Mouse (Mus musculus) kidney, embryonic 14.5 days (tissue): Measurements from ENCODE around the gene Ttll5. TPM values are rescaled to one million over a fixed set of nuclear protein-coding genes. Genes with fewer than 3 reads are reported as not detected.

Source experiments
- ATAC-seq: fragments of 200-750 bp; cut with Nextera tagmentation; 2 replicates; pipeline ENCODE4 v1.8.0; 2017; ENCODE audit warnings: moderate number of reproducible peaks, mild to moderate bottlenecking, moderate TSS enrichment, moderate library complexity; ENCODE audit not compliant: low FRiP score, low TSS enrichment
- H3K27ac ChIP-seq: fragments of 300-500 bp; sonication (generic); 2 replicates; pipeline ENCODE4 v1.5.1; 2014; ENCODE audit warnings: low read depth, mild to moderate bottlenecking, low read length, moderate library complexity, mixed read lengths
- H3K27me3 ChIP-seq: fragments of 300-500 bp; sonication (generic); 2 replicates; pipeline ENCODE4 v1.6.1; 2014; ENCODE audit warnings: mild to moderate bottlenecking, low read length; ENCODE audit not compliant: control insufficient read depth, insufficient read depth
- H3K36me3 ChIP-seq: fragments of 300-500 bp; sonication (generic); 2 replicates; pipeline ENCODE4 v1.6.1; 2014; ENCODE audit warnings: low read length, mixed read lengths; ENCODE audit not compliant: control insufficient read depth, insufficient read depth
- H3K4me1 ChIP-seq: fragments of 300-500 bp; sonication (generic); 2 replicates; pipeline ENCODE4 v1.6.1; 2014; ENCODE audit warnings: low read length, mixed read lengths; ENCODE audit not compliant: control insufficient read depth, insufficient read depth
- H3K4me2 ChIP-seq: fragments of 300-500 bp; sonication (generic); replicated peaks from 2 replicates; pipeline ENCODE4 v1.6.1; 2014; ENCODE audit warnings: low read depth, mild to moderate bottlenecking, low read length
- H3K4me3 ChIP-seq: fragments of 300-500 bp; sonication (generic); 2 replicates; pipeline ENCODE4 v1.5.1; 2014; ENCODE audit warnings: mild to moderate bottlenecking, low read length
- H3K9ac ChIP-seq: fragments of 300-500 bp; sonication (generic); 2 replicates; pipeline ENCODE4 v1.6.1; 2014; ENCODE audit warnings: low read depth, mild to moderate bottlenecking, low read length, moderate library complexity
- H3K9me3 ChIP-seq: fragments of 300-500 bp; sonication (generic); 2 replicates; pipeline ENCODE4 v1.6.1; 2016; ENCODE audit warnings: low read length; ENCODE audit not compliant: control insufficient read depth
- WGBS: fragments of 180-500 bp; shearing (Covaris S2); extraction: QIAGEN DNeasy Blood & Tissue Kit; methylation state at CpG from one replicate; pipeline ENCODE4 v1.1.7; 2014; 5-methylcytosine and 5-hydroxymethylcytosine counted together
- polyA plus RNA-seq: library from polyadenylated mRNA; unstranded; fragments of >200 nt; fragmentation: Nextera tagmentation; extraction: Ambion mirVana; gene quantifications from 2 replicates; pipeline ENCODE4 v1.2.1, GENCODE M21; 2014

The Ttll5 gene
- polyA plus RNA-seq, 1 experiment from 2014 or later: 17.0 TPM

- ATAC-seq: no peak
- H3K4me2 ChIP-seq: no peak overlapping the region
- H3K27ac ChIP-seq: no peak overlapping the region
- no peaks in the 10 kb centered on the region for H3K27me3 ChIP-seq
- peaks cover 16% of the 10 kb centered on the region for H3K36me3 ChIP-seq
- no peaks in the 10 kb centered on the region for H3K9me3 ChIP-seq
- no peak overlapping the region for H3K9ac ChIP-seq
- H3K4me1 ChIP-seq: no peaks in the 10 kb centered on the region
- H3K4me3 ChIP-seq: no peak overlapping the region
Observed at GRCm38 (mm10) chr12:86064796-86065195, 240.3 kb downstream of the Ttll5 start.

DNA sequence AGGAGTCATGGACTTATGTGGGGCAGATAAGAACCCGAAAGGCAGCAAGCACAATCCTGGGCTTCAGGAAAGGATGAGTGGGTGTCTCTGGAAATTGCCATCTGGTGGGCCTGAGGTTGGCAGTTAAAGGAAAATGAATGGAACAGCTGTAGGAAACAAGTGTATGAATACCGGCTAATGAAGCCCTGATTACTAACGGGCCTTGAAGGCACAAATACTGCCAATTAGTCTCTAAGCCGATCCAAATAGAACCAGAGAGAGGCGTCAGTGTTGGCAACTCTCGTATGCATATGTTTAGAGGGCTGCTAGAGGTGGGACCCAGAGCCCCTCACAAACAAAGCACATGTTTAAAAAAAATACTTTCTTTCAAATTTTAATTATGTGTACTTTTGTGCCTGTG lies 247.0 kb downstream of the Ttll5 start:
- Histone ChIP-seq H3K4me2 (no peak overlapping the region), H3K9me3 (no peaks in the 10 kb centered on the region), H3K9ac (no peak overlapping the region), H3K4me3 (no peak overlapping the region), H3K27me3 (no peaks in the 10 kb centered on the region), H3K36me3 (peaks cover 8% of the 10 kb centered on the region), H3K27ac (no peak overlapping the region), H3K4me1 (peaks cover 6% of the 10 kb centered on the region; the same call in 1 of the 2 replicates)
- no peak for ATAC-seq
- WGBS: 90% methylated on average over 6 of the region's 6 CpGs

DNA sequence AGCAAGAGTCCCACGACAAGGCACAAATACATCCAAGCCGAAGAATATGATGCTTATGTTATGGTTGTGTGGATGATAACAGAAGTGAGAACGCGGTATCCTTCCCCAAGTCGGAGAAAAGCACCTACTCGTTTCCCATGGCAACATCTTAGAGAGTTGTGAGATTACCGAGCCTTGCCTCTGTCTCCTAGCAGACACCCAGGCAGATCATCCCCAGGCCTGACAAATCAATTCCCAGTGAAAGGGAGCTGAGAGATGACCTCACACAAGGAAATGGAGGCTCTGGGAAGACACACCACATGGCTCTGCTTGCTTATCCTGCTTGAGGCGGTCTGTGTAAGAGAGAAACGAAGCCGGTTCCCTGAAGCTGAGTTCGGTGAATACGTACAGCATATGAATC lies 250.2 kb downstream of the Ttll5 start:
- no peak overlapping the region for H3K4me3 ChIP-seq
- no peaks in the 10 kb centered on the region for H3K27me3 ChIP-seq
- H3K36me3 ChIP-seq: no peaks in the 10 kb centered on the region
- peaks cover 18% of the 10 kb centered on the region for H3K4me1 ChIP-seq
- no peaks in the 10 kb centered on the region for H3K9me3 ChIP-seq
- H3K27ac ChIP-seq: no peak overlapping the region
- no peak overlapping the region for H3K4me2 ChIP-seq
- WGBS: 91% methylated on average over 12 of the region's 12 CpGs
- no peak for ATAC-seq
- H3K9ac ChIP-seq: no peak overlapping the region

- Histone ChIP-seq H3K4me2 (peak overlapping the region; percentile 88; the same call in 1 of the 2 replicates), H3K27ac (no peak overlapping the region), H3K36me3 (no peaks in the 10 kb centered on the region), H3K4me3 (no peak overlapping the region; the same call in 1 of the 2 replicates), H3K4me1 (peaks cover 18% of the 10 kb centered on the region), H3K27me3 (0 out of 2 replicates have a peak, but pooled peaks cover 2% of the 10 kb centered on the region), H3K9ac (no peak overlapping the region), H3K9me3 (no peaks in the 10 kb centered on the region)
- no peak for ATAC-seq
- WGBS: 91% methylated on average over 7 of the region's 7 CpGs
Observed at GRCm38 (mm10) chr12:86075358-86075757, 250.9 kb downstream of the Ttll5 start.

GRCm38 (mm10) chr12:86076321-86076901 lies 252.0 kb downstream of the Ttll5 start:
- Histone ChIP-seq H3K36me3 (no peaks in the 10 kb centered on the region), H3K4me3 (peak overlapping the region; percentile 62), H3K9me3 (no peaks in the 10 kb centered on the region), H3K9ac (peak overlapping the region; percentile 42; the same call in 1 of the 2 replicates), H3K4me1 (peaks cover 18% of the 10 kb centered on the region), H3K4me2 (peak overlapping the region; percentile 88), H3K27me3 (0 out of 2 replicates have a peak, but pooled peaks cover 2% of the 10 kb centered on the region), H3K27ac (no peak overlapping the region)
- ATAC-seq: no peak
- 7% methylated on average over 13 of the region's 13 CpGs for WGBS

DNA sequence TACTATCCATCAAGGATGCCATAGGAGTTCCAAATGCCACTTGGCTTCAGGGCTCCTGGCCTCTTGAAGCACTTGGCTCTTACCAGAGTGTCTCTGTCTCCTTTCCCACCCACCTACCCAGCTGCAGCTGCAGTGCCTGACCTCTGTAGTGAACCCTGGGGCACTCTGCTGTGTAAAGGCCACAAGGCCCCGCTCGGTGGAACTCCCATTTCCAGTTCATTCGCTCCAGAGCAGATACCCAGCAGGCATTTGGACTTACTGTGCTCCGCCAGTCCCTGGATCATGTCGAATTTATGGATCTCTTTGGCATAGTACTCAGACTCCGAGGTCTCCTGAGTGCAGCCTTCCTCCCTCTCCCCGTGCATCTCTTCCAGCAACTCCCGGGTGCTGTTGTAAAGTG lies 252.9 kb downstream of the Ttll5 start:
- Histone ChIP-seq H3K4me3 (peak overlapping the region; percentile 62), H3K9me3 (no peaks in the 10 kb centered on the region), H3K4me1 (peaks cover 18% of the 10 kb centered on the region), H3K27ac (no peak overlapping the region), H3K9ac (peak overlapping the region; percentile 70; the same call in 1 of the 2 replicates), H3K4me2 (peak overlapping the region; percentile 88), H3K36me3 (no peaks in the 10 kb centered on the region), H3K27me3 (0 out of 2 replicates have a peak, but pooled peaks cover 2% of the 10 kb centered on the region)
- 6% methylated on average over 8 of the region's 8 CpGs for WGBS
- no peak for ATAC-seq

- peak overlapping the region; percentile 62 for H3K4me3 ChIP-seq
- H3K27ac ChIP-seq: no peak overlapping the region
- H3K36me3 ChIP-seq: no peaks in the 10 kb centered on the region
- no peak for ATAC-seq
- H3K4me2 ChIP-seq: peak overlapping the region; percentile 88
- WGBS: 10% methylated on average over 11 of the region's 11 CpGs
- 0 out of 2 replicates have a peak, but pooled peaks cover 2% of the 10 kb centered on the region for H3K27me3 ChIP-seq
- no peaks in the 10 kb centered on the region for H3K9me3 ChIP-seq
- peaks cover 19% of the 10 kb centered on the region for H3K4me1 ChIP-seq
- H3K9ac ChIP-seq: peak overlapping the region; percentile 70; the same call in 1 of the 2 replicates
Observed at GRCm38 (mm10) chr12:86077736-86078135, 253.3 kb downstream of the Ttll5 start.

DNA sequence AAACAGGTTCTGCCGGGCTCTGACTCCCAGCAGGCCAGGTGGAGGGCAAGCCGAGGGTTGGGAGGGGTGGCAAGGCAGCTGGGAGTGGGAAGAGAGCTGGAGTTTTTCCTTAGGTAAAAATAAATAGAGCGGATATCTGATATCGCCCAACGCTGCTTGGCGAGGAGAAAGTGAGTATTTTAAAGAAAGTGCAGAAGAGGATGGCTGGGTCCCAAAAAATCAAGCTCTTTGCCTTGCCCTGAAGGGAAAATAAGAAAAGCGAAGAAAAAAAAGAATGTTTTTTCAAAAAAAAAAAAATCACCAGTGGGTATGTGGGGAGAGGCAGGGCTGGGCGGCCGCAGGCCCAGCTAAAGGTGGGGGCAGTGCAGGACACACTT lies 253.7 kb downstream of the Ttll5 start:
- no peak for ATAC-seq
- Histone ChIP-seq H3K36me3 (no peaks in the 10 kb centered on the region), H3K27ac (peak overlapping the region; percentile 70; the same call in 1 of the 2 replicates), H3K4me2 (peak overlapping the region; percentile 88), H3K27me3 (0 out of 2 replicates have a peak, but pooled peaks cover 2% of the 10 kb centered on the region), H3K4me3 (peak overlapping the region; percentile 62), H3K9ac (peak overlapping the region; percentile 70), H3K9me3 (no peaks in the 10 kb centered on the region), H3K4me1 (peaks cover 23% of the 10 kb centered on the region)
- 14% methylated on average over 9 of the region's 9 CpGs for WGBS

DNA sequence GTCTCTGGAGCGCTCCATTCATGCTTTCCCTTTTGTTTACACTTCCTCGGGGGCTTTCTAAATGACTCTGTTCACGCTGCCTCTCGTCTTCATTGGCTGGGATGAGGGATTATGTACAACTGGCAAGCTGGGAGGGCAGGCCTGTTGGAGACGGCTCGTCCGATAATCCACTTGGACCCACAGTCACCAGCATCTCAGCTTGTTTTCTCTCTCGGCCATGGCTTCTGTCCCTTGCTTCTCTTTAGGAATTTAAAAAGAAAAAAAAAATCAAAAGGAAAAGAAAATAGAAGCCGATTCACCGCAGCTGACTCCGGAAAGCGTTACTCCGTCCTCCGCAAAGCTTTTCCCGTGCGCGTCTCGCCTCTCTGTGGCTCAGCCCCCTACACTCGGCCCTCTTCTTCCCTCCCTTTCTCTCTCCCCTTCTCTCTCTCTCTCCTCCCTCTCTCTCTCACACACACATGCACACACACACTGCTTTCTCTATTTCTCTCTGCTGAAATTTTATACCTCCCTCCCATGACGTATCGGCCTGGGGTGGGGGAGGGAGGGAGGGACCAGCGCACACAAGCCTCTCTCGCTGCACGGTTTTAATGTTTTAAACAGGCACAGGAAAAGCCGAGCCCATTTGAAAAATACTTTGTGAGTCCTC lies 254.2 kb downstream of the Ttll5 start, which contains the start of gene Tgfb3:
Gene Tgfb3, minus strand, starts transcription at position 489 of the 649 bp plus-strand sequence.
- Histone ChIP-seq H3K36me3 (no peaks in the 10 kb centered on the region), H3K27ac (peak within 1 kb of the TSS; percentile 95), H3K9me3 (no peaks in the 10 kb centered on the region), H3K4me1 (peaks cover 26% of the 10 kb centered on the region), H3K4me2 (peak within 1 kb of the TSS; percentile 88), H3K27me3 (0 out of 2 replicates have a peak, but pooled peaks cover 2% of the 10 kb centered on the region), H3K4me3 (peak within 1 kb of the TSS; percentile 62), H3K9ac (peak within 1 kb of the TSS; percentile 70)
- 0% methylated on average over 25 of the region's 25 CpGs for WGBS
- ATAC-seq: peak; percentile 78
